Mouse (Mus musculus) kidney, postnatal 10 days (tissue): ENCODE data around the gene Ear1.
"Not testable (repeated sequence)": the region's sequence is repeated elsewhere in the genome, so short reads cannot be mapped to it uniquely, and the experiment has no call there.

Experiments used
- DNase-seq: peaks from one replicate; pipeline ENCODE4 v3.0.0; 2021; ENCODE audit warnings: mixed read lengths

Ear1 gene

DNA sequence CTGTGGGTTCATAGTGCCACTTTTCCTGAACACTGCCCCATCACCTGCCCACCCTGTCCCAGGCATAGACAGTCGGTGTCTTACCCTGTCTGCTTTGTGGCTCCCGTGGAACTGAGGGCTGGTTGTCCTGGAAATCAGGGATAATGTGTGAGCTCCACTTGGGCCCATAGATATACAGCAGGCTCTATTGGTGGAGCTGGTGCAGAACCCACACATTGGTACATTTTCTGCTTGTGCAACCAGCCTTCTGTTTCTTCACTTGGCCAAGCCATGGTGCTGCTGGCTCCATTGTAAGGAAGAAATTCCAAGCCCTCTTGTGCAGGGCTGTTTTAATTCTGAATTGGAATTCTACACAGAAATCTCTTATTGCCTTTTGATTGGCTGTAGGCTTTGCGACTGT lies at the start of gene Ear1:
Ear1 (minus strand) TSS at position 101 of the 400 bp plus-strand sequence.
- not testable (repeated sequence) for DNase-seq

DNA sequence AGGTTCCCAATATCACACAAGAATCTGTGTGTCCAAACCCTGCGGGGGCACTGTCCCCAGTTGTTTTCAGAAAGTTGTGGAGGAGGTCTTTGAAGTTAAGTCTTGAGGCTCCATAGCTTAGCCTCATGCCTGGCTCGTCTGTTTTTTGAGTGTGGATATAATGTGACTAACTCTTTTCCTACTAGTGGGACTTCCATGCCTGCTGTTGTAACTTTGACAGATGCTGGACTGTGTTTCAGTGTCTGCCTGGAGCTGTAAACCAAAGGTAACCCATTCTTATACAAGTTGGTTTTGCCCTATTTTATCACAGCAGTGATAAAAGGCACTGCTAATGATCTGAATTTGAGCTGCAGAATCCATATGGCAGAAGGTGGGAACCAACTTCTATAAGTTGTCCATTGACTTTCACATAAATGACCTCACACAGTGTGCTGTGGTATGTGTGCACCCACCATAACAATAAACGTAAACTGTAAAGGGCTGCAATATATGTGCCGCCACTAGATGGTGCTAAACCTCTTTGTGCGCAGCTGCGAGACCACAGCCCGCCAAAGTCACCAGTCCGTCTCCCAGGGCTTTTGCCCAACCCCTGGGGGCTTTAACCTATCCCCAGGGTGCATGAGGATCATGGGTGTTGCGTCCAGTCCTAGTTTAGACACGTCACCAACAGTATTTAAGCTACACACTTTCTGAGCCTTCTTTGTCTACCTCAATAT lies 49.5 kb upstream of the Ear1 start, which contains the start of gene Gm8113:
Gm8113 (plus strand) TSS at position 703 of the 716 bp plus-strand sequence.
- peak; percentile 78 for DNase-seq

DNA sequence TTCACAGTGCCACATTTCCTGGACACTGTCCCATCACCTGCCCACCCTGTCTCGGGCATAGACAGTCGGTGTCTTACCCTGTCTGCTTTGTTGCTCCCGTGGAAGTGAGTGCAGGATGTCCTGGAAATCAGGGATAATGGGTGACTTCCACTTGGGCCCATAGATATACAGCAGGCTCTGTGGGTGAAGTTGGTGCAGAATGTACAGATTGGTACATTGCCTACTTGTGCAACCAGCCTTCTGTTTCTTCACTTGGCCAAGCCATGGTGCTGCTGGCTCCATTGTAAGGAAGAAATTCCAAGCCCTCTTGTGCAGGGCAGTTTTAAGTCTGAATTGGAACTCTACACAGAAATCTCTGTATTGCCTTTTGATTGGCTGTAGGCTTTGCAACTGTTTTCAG lies 48.1 kb upstream of the Ear1 start, which contains the start of gene Ear10:
Ear10 (minus strand) TSS at position 101 of the 400 bp plus-strand sequence.
- DNase-seq = not testable (repeated sequence)

DNA sequence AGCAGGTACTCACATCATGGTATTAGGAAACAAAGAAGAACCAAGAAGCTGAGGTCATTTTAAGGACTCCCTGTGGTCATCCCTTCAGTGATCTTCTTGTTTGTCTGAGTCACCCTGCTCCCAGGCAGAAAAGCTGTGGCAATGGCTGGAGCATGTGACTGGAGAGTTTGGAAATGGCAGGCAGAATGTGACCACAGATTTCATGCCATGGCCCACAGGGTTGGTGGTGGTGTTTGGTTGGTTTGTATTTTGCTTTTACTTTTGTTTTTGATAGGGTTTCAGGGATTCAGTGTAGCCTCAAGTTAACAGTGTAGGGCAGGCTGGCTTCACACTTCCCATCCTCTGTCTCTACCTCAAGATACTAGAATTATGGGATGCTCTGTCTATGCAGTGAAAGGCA lies 42.9 kb upstream of the Ear1 start:
- not testable (repeated sequence) for DNase-seq

DNA sequence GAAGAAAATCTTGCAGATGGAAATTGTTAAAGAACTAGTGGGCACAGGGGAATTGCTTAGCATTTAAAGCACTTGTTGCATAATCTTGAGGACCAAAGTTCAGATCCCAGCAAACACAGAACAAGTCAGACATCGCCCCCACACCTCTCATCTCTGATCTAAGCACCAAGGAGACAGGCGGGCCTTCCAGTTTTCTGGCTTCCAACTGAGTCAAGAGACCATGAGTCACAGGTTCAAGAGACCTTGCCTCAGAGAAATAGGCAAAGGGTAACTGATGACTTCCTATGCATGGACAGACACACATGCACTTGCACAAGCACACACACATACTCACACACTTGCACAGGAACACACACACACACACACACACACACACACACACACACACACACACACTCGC lies 23.3 kb upstream of the Ear1 start:
- not testable (repeated sequence) for DNase-seq

GRCm38 (mm10) chr14:43895357-43895756 lies 20.0 kb upstream of the Ear1 start:
- not testable (repeated sequence) for DNase-seq

GRCm38 (mm10) chr14:43891288-43891687 lies 16.0 kb upstream of the Ear1 start:
- DNase-seq = not testable (repeated sequence)

GRCm38 (mm10) chr14:43886235-43886634 lies 10.9 kb upstream of the Ear1 start:
- not testable (repeated sequence) for DNase-seq

- not testable (repeated sequence) for DNase-seq
Measured at GRCm38 (mm10) chr14:43879966-43880545, 4.7 kb upstream of the Ear1 start.

GRCm38 (mm10) chr14:43877789-43878188 lies 2.5 kb upstream of the Ear1 start:
- not testable (repeated sequence) for DNase-seq

DNA sequence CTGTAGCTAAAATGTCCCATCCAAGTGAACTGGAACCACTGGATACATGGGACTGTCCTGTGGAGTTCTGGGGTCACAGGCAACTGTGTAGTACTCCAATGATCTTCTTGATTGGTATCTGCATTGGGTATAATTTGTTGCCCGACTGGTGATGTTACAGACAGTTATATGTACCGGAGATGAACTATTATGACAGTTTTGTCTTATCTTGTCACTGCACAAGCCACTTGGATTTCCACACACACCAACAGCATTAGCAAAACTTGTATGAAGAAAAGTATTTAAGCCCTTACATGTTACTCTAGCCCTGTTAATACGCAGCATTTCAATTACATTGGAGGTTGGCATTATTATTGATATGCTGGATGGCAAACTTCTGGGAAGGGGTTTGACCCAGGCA lies 455 bp downstream of the Ear1 start:
- not testable (repeated sequence) for DNase-seq

GRCm38 (mm10) chr14:43860522-43860921 lies 14.8 kb downstream of the Ear1 start:
- peak; percentile 6 for DNase-seq

DNA sequence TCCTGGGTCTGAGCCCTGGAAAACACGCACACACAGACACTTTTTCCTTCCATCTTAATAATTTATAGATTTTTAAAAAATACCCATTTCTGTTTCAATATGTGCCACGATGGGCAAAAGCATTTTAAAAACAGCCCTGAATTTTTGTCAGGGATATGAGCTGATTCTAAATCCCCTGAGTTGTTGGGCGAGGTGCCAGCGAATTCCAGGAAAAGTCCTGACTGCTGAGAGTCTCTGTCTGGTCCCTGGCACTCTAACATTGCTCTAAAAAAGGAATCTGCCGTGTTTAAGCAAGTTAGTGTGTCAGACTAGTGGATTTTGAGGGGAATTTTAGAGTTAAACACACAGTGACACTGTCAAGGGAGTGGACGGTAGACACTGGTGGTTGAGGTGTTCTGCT lies 15.9 kb downstream of the Ear1 start:
- peak; percentile 10 for DNase-seq

GRCm38 (mm10) chr14:43843949-43844573 lies 31.3 kb downstream of the Ear1 start:
- DNase-seq = not testable (repeated sequence)

DNA sequence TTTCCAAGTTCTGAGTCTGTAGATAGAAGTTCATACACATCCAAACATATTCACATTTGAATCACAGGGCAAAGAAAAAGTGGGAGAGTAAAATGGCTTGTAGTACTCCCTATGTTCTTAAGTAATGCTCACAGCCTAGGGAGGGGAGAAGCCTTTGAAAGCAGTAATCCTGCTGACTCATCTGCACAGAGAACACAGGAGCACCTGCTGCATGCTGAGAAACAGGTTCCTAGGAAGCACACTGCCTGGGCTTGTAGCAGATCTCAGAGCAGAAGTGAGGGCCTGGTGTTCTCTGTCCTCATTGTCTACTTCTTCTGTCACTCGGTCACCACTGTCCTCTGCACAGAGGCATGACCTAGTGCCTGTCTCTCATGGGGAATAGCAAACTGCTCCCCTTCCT lies 34.3 kb downstream of the Ear1 start:
- not testable (repeated sequence) for DNase-seq

GRCm38 (mm10) chr14:43835366-43835765 lies 40.0 kb downstream of the Ear1 start:
- not testable (repeated sequence) for DNase-seq

GRCm38 (mm10) chr14:43830385-43830784 lies 44.9 kb downstream of the Ear1 start:
- DNase-seq = not testable (repeated sequence)

GRCm38 (mm10) chr14:43824176-43824575 lies 51.1 kb downstream of the Ear1 start:
- not testable (repeated sequence) for DNase-seq

DNA sequence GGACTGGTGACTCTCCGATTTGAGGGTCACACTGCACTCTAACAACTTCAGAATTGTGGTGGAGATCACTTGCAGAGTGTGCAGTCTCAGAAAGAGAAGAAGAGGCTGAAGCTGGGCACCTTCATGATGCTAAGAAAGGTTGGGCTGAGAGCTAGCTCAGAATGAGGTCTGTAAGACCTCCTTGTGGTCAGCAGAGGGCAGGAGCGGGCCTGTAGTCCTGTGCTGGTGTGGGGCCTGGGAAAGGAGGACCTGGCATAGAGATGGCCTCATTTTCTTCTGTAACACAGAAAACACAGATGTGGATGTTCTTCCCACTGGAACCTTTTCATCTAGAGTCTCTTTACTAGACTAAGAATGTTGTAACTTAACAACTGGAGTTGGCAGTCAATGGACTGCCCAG lies 53.4 kb downstream of the Ear1 start:
- DNase-seq = not testable (repeated sequence)

DNA sequence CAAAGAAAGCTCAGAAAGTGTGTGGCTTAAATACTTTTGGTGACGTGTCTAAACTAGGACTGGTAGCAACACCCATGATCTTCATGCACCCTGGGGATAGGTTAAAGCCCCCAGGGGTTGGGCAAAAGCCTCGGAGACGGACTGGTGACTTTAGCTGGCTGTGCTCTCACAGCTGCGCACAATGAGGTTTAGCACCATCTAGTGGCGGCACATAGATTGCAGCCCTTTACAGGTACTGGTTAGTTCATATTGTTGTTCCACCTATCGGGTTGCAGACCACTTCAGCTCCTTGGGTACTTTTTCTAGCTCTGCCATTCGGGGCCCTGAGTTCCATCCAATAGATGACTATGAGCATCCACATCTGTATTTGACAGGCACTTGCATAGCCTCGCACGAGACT lies 62.9 kb downstream of the Ear1 start:
- peak; percentile 33 for DNase-seq

DNA sequence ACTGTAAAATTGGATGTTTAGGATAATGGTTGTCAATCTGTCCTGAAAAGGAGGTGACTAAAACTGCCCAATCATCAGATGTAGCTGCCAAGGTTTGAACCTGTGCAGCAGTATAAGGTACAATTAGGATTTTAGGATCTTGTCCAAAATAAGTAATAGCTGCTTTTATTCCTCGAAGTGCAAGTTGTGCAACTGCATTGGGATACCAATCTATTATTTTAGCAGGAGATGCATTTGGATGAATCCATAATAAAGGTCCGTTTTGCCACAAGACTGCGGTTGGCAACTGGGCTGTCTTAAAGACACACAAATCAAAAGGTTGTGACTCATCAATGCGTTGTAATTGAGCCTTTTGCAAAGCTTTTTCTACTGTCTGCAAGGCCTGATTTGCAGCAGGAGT lies 67.2 kb downstream of the Ear1 start:
- not testable (repeated sequence) for DNase-seq

GRCm38 (mm10) chr14:43804435-43804834 lies 70.9 kb downstream of the Ear1 start:
- DNase-seq = not testable (repeated sequence)

- DNase-seq = not testable (repeated sequence)
Measured at GRCm38 (mm10) chr14:43796905-43797470, 78.3 kb downstream of the Ear1 start.
